Mouse (Mus musculus): ENCODE results near the gene Elp1. TPM values are rescaled to one million over a fixed set of nuclear protein-coding genes. Genes with fewer than 3 reads are reported as not detected.

The Elp1 gene
- total RNA-seq, 4 experiments from 2014 or later: 62.8 to 82.3 (median 70.2) TPM

- DNase-seq (ENCODE audit: low spot score in 2 of 2): no peak
Measured at GRCm38 (mm10) chr4:56716801-56717200, 85.3 kb downstream of the Elp1 start.

DNA sequence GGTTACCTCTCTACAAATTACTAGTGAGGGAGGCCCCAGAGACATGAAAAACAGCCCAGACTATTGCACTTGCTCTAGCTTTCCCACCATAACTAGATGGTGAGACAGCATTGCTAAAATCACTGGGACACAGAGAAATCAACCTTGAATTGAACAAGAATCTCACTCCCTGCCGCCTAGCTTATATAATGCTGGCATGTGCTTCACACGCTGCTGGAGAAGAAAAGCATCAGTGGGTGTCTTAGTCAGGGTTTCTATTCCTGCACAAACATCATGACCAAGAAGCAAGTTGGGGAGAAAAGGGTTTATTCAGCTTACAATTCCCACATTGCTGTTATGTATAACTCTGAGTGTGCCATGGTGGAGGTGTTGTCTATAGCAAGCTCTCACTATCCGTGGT lies 89.0 kb downstream of the Elp1 start:
- DNase-seq (ENCODE audit: low spot score in 2 of 2): peak in 1 of 2 experiments; percentile 74

DNA sequence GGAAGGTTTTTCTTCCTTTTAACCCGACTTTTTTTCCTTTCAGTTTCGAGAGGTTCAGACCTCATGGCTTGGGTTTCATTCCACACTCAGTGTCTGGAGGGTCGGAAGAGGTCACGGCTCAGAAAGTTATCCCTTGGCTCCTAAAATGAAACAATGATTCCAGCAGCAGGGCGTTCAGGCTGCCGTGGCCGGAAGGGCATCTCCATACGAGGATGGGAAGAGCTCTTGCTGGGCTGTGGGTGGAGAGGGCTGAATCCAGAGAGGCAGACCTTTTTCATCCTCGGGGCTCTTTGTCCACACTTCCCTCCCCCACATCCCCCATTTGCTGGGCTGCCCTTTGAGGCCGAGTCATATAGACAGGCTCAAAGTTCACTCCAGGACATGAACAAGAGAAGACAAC lies 99.9 kb downstream of the Elp1 start:
- no peak for DNase-seq (ENCODE audit: low spot score in 2 of 2)

Other genes starting within 250 kb of the Elp1 start
- not detected for gene Gm26657, start 62.3 kb downstream of the Elp1 start, total RNA-seq (2022)
- under 1 TPM in 2 of 4 experiments, not detected in 2; 0.30 to 0.68 TPM for gene Actl7b, start 60.9 kb downstream of the Elp1 start, total RNA-seq (2022)
- not detected for gene Actl7a, start 58.9 kb downstream of the Elp1 start, total RNA-seq (2022)
- 10 to 100 TPM; 15.1 to 18.0 (median 17.0) TPM for gene Fam206a, start within 50 bp of the Elp1 start, total RNA-seq (2022)
- 10 to 100 TPM; 16.8 to 23.7 (median 21.4) TPM for gene Ctnnal1, start 62.9 kb upstream of the Elp1 start, total RNA-seq (2022)
- 10 to 100 TPM; 41.6 to 49.3 (median 45.9) TPM for gene Tmem245, start 145.1 kb upstream of the Elp1 start, total RNA-seq (2022)
- gene Frrs1l, start 188.1 kb upstream of the Elp1 start, total RNA-seq (2022): 100 to 1,000 TPM; 181 to 223 (median 197) TPM

Data from left cerebral cortex, adult 8-10 months (tissue).